Mouse (Mus musculus): ENCODE results near the gene Faim. TPM values are rescaled to one million over a fixed set of nuclear protein-coding genes. Genes with fewer than 3 reads are reported as not detected.

Gene Faim
- 31.3 and 32.1 TPM in 2 replicates for total RNA-seq (2014; rRNA removed)
- 116 and 123 TPM in 2 replicates for polyA plus RNA-seq (2015; fragmentation: Nextera tagmentation; extraction: Ambion mirVana)

- Histone ChIP-seq H3K27me3 (ENCODE audit: insufficient read depth, low read length) (0 out of 2 replicates have a peak, but pooled peaks cover 6% of the 10 kb centered on the region), H3K4me3 (ENCODE audit: low read length) (peak within 1 kb of the TSS; percentile 90), H3K4me2 (ENCODE audit: low read depth, low read length) (peak within 1 kb of the TSS; percentile 78), H3K27ac (peak within 1 kb of the TSS; percentile 74), H3K9ac (replicated peaks; ENCODE audit: low read length) (peak within 1 kb of the TSS; percentile 80), H3K4me1 (ENCODE audit: insufficient read depth, low read length) (0 out of 2 replicates have a peak, but pooled peaks cover 6% of the 10 kb centered on the region), H3K9me3 (ENCODE audit: low read length) (no peaks in the 10 kb centered on the region), H3K36me3 (ENCODE audit: insufficient read depth, low read length) (no peaks in the 10 kb centered on the region)
- peak; percentile 100 for DNase-seq (ENCODE audit: low spot score)
- under 1% methylated on average over 44 of the region's 45 CpGs for WGBS
- ATAC-seq: peak; percentile 98
- TF ChIP-seq CTCF (IDR thresholded peaks at IDR 0.05; ENCODE audit: low read depth): peak; percentile 32
These were observed at the start of gene Faim for GRCm38 (mm10) chr9:98985800-98986475. Faim (plus strand) TSS chr9:98986373.

GRCm38 (mm10) chr9:98939290-98939689 lies 46.9 kb upstream of the Faim start:
- DNase-seq (ENCODE audit: low spot score) (no peak), ATAC-seq (no peak)
- no peak overlapping the region for H3K27ac ChIP-seq
- WGBS: 27% methylated on average over 2 of the region's 2 CpGs
- no peak overlapping the region for H3K4me3 ChIP-seq (ENCODE audit: low read length)
- H3K9me3 ChIP-seq (ENCODE audit: low read length): no peaks in the 10 kb centered on the region
- H3K4me2 ChIP-seq (ENCODE audit: low read depth, low read length): no peak overlapping the region
- H3K9ac ChIP-seq (replicated peaks; ENCODE audit: low read length): no peak overlapping the region
- H3K4me1 ChIP-seq (ENCODE audit: insufficient read depth, low read length): no peaks in the 10 kb centered on the region
- TF ChIP-seq CTCF (IDR thresholded peaks at IDR 0.05; ENCODE audit: low read depth): peak; percentile 54
- no peaks in the 10 kb centered on the region; the same call in 1 of the 2 replicates for H3K27me3 ChIP-seq (ENCODE audit: insufficient read depth, low read length)
- no peaks in the 10 kb centered on the region for H3K36me3 ChIP-seq (ENCODE audit: insufficient read depth, low read length)

- Histone ChIP-seq H3K4me1 (ENCODE audit: insufficient read depth, low read length) (peaks cover 13% of the 10 kb centered on the region), H3K27me3 (ENCODE audit: insufficient read depth, low read length) (peaks cover 62% of the 10 kb centered on the region), H3K4me2 (ENCODE audit: low read depth, low read length) (peak overlapping the region; percentile 43), H3K9me3 (ENCODE audit: low read length) (no peaks in the 10 kb centered on the region), H3K36me3 (ENCODE audit: insufficient read depth, low read length) (no peaks in the 10 kb centered on the region), H3K27ac (no peak overlapping the region), H3K4me3 (ENCODE audit: low read length) (peak overlapping the region; percentile 20), H3K9ac (replicated peaks; ENCODE audit: low read length) (no peak overlapping the region; the same call in 1 of the 2 replicates)
- peak; percentile 45 for TF ChIP-seq CTCF (IDR thresholded peaks at IDR 0.05; ENCODE audit: low read depth)
- DNase-seq (ENCODE audit: low spot score): peak; percentile 48
- WGBS: 2% methylated on average over 40 of the region's 40 CpGs
- ATAC-seq: no peak
These were observed 33.8 kb upstream of the Faim start for GRCm38 (mm10) chr9:98952171-98953050.

GRCm38 (mm10) chr9:98953291-98953690 lies 32.9 kb upstream of the Faim start:
- 4% methylated on average over 4 of the region's 4 CpGs for WGBS
- no peaks in the 10 kb centered on the region for H3K9me3 ChIP-seq (ENCODE audit: low read length)
- H3K9ac ChIP-seq (replicated peaks; ENCODE audit: low read length): no peak overlapping the region
- H3K36me3 ChIP-seq (ENCODE audit: insufficient read depth, low read length): no peaks in the 10 kb centered on the region
- H3K4me3 ChIP-seq (ENCODE audit: low read length): no peak overlapping the region
- H3K27ac ChIP-seq: no peak overlapping the region
- peaks cover 62% of the 10 kb centered on the region for H3K27me3 ChIP-seq (ENCODE audit: insufficient read depth, low read length)
- H3K4me1 ChIP-seq (ENCODE audit: insufficient read depth, low read length): peaks cover 13% of the 10 kb centered on the region
- no peak for ATAC-seq
- no peak for TF ChIP-seq CTCF (IDR thresholded peaks at IDR 0.05; ENCODE audit: low read depth)
- DNase-seq (ENCODE audit: low spot score): no peak
- H3K4me2 ChIP-seq (ENCODE audit: low read depth, low read length): no peak overlapping the region

GRCm38 (mm10) chr9:98953830-98954229 lies 32.3 kb upstream of the Faim start:
- no peak overlapping the region for H3K27ac ChIP-seq
- H3K4me3 ChIP-seq (ENCODE audit: low read length): no peak overlapping the region
- H3K4me1 ChIP-seq (ENCODE audit: insufficient read depth, low read length): peaks cover 13% of the 10 kb centered on the region
- no peaks in the 10 kb centered on the region for H3K36me3 ChIP-seq (ENCODE audit: insufficient read depth, low read length)
- H3K9me3 ChIP-seq (ENCODE audit: low read length): no peaks in the 10 kb centered on the region
- H3K4me2 ChIP-seq (ENCODE audit: low read depth, low read length): no peak overlapping the region
- TF ChIP-seq CTCF (IDR thresholded peaks at IDR 0.05; ENCODE audit: low read depth): no peak
- DNase-seq (ENCODE audit: low spot score) (no peak), ATAC-seq (no peak)
- 5% methylated on average over 9 of the region's 9 CpGs for WGBS
- H3K9ac ChIP-seq (replicated peaks; ENCODE audit: low read length): no peak overlapping the region
- peaks cover 65% of the 10 kb centered on the region for H3K27me3 ChIP-seq (ENCODE audit: insufficient read depth, low read length)

- peak overlapping the region; percentile 58 for H3K4me2 ChIP-seq (ENCODE audit: low read depth, low read length)
- H3K9me3 ChIP-seq (ENCODE audit: low read length): no peaks in the 10 kb centered on the region
- 0 out of 2 replicates have a peak overlapping the region, but pooled peaks have one; percentile 31 for H3K9ac ChIP-seq (replicated peaks; ENCODE audit: low read length)
- H3K4me1 ChIP-seq (ENCODE audit: insufficient read depth, low read length): peaks cover 13% of the 10 kb centered on the region
- WGBS: 2% methylated on average over 33 of the region's 33 CpGs
- no peak for ATAC-seq
- peaks cover 72% of the 10 kb centered on the region for H3K27me3 ChIP-seq (ENCODE audit: insufficient read depth, low read length)
- H3K4me3 ChIP-seq (ENCODE audit: low read length): peak overlapping the region; percentile 36
- DNase-seq (ENCODE audit: low spot score): no peak
- no peaks in the 10 kb centered on the region for H3K36me3 ChIP-seq (ENCODE audit: insufficient read depth, low read length)
- peak overlapping the region; percentile 48; the same call in 1 of the 2 replicates for H3K27ac ChIP-seq
- no peak for TF ChIP-seq CTCF (IDR thresholded peaks at IDR 0.05; ENCODE audit: low read depth)
These were observed 31.6 kb upstream of the Faim start for GRCm38 (mm10) chr9:98954391-98955102.

All from hindbrain, postnatal 0 days (tissue).